Mouse (Mus musculus) liver, postnatal 0 days (tissue): ENCODE measurements at regions not wholly inside any gene's neighbourhood (a gene's known extent, or its start where the extent isn't known, plus 50 kb on each side); places are given as distances from the start of the nearest gene placed in this dataset.
A peak's percentile ranks its signal among the peaks of the same experiment; 100 is the strongest.

Experiments used
- ATAC-seq: fragments of 200-750 bp; cut with Nextera tagmentation; 2 replicates; pipeline ENCODE4 v1.8.0; 2017; ENCODE audit warnings: mild to moderate bottlenecking, moderate library complexity
- DNase-seq: peaks from one replicate; pipeline ENCODE4 v3.0.0-alpha.2; 2016
- H3K27ac ChIP-seq: fragments of 300-500 bp; sonication (generic); 2 replicates; pipeline ENCODE4 v1.5.1; 2014; ENCODE audit warnings: antibody characterized with exemption, moderate library complexity, mild to moderate bottlenecking, low read depth
- H3K27me3 ChIP-seq: fragments of 300-500 bp; sonication (generic); 2 replicates; pipeline ENCODE4 v1.6.1; 2014; ENCODE audit warnings: low read length, control low read depth, mixed read lengths; ENCODE audit not compliant: insufficient read depth
- H3K36me3 ChIP-seq: fragments of 300-500 bp; sonication (generic); replicated peaks from 2 replicates; pipeline ENCODE4 v1.6.1; 2014; ENCODE audit warnings: mild to moderate bottlenecking, control low read depth, low read length, moderate library complexity, mixed read lengths; ENCODE audit not compliant: insufficient read depth
- H3K4me1 ChIP-seq: fragments of 300-500 bp; sonication (generic); 2 replicates; pipeline ENCODE4 v1.6.1; 2014; ENCODE audit warnings: antibody characterized with exemption, mild to moderate bottlenecking, control low read depth; ENCODE audit not compliant: insufficient read depth
- H3K4me2 ChIP-seq: fragments of 300-500 bp; sonication (generic); 2 replicates; pipeline ENCODE4 v1.6.1; 2014; ENCODE audit warnings: low read depth, mild to moderate bottlenecking, low read length, moderate library complexity, mixed read lengths
- H3K4me3 ChIP-seq: fragments of 300-500 bp; sonication (generic); 2 replicates; pipeline ENCODE4 v1.5.1; 2014; ENCODE audit warnings: low read depth, low read length
- H3K9ac ChIP-seq: fragments of 300-500 bp; sonication (generic); replicated peaks from 2 replicates; pipeline ENCODE4 v1.6.1; 2014; ENCODE audit warnings: mild to moderate bottlenecking, moderate library complexity
- H3K9me3 ChIP-seq: fragments of 300-500 bp; sonication (generic); 2 replicates; pipeline ENCODE4 v1.6.1; 2016; ENCODE audit warnings: mild to moderate bottlenecking, control low read depth, low read length, mixed read lengths
- CTCF ChIP-seq: sonication (generic); IDR thresholded peaks from 2 replicates; pipeline ENCODE4 v1.5.1; 2016; ENCODE audit warnings: antibody characterized with exemption, low read depth
- EP300 ChIP-seq: IDR thresholded peaks from 2 replicates; pipeline ENCODE4 v1.6.1; 2016; ENCODE audit warnings: antibody characterized with exemption, low read depth, mild to moderate bottlenecking
- WGBS: fragments of 180-500 bp; shearing (Covaris S2); extraction: QIAGEN DNeasy Blood & Tissue Kit; methylation state at CpG from one replicate; pipeline ENCODE4 v1.1.7; 2014; ENCODE audit not compliant: insufficient replicate concordance; 5-methylcytosine and 5-hydroxymethylcytosine counted together

DNA sequence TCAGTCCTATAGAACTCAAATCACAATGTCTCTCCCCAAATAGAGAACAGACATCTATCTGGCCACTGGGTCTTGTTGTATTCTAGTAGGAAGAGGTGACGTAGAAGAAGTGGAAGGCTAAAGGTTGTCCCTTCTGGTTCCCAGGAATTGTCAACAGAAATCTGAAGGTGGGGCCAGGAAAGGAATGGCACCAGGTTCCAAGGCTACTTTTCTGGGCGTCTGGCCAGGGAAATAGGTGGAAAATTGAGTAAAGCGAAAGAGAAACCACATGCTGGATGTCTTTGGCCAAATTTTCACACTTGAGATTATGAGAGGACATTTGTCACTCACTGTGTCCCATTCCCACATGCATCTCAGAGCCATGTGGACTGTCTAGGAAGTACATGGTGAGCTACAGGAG, 69.7 kb downstream of the Ddx3x start:
- Histone ChIP-seq H3K27ac (no peak overlapping the region), H3K9ac (no peak overlapping the region), H3K4me2 (no peak overlapping the region), H3K9me3 (no peaks in the 10 kb centered on the region), H3K4me3 (no peak overlapping the region), H3K4me1 (peaks cover 8% of the 10 kb centered on the region; the same call in 1 of the 2 replicates), H3K36me3 (no peaks in the 10 kb centered on the region), H3K27me3 (no peaks in the 10 kb centered on the region)
- peak; percentile 15 for DNase-seq
- 57% methylated on average over 3 of the region's 3 CpGs for WGBS
- ATAC-seq: no peak
- TF ChIP-seq CTCF (no peak), EP300 (no peak)

DNA sequence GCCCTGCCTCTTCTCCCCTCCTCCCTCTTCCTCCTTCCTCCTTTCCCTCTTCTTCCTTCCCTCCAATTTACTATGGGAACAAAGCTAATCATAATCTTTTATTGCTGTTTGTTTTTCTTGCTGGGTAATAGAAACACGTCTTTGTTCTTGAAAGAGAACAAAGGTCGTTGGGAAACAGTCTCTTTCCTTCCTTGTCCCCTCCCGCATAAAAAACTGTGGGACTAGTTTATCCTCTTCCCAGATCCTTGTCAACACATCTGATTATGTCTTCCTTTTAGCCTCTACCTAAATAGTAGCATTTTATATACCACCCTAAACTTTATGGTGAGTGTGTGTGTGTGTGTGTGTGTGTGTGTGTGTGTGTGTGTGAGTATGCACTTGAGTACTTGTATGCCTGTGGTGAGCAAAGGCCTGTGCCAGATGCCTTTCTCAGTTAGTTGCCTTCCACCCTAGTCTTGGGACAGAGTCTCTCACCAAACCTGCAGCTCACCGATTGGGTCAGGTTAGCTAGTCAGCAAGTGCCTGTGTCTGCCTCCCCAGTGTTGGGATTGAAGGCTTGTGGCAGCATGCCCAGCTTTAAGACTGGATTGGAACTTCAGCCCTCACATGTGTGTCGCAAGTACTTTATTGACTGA, 76.5 kb downstream of the Ddx3x start:
- no peak overlapping the region for H3K4me3 ChIP-seq
- 46% methylated on average over 5 of the region's 5 CpGs for WGBS
- no peaks in the 10 kb centered on the region for H3K9me3 ChIP-seq
- DNase-seq (no peak), ATAC-seq (no peak)
- H3K27me3 ChIP-seq: no peaks in the 10 kb centered on the region
- H3K4me1 ChIP-seq: no peaks in the 10 kb centered on the region
- H3K4me2 ChIP-seq: no peak overlapping the region
- no peak overlapping the region for H3K27ac ChIP-seq
- no peak overlapping the region for H3K9ac ChIP-seq
- no peaks in the 10 kb centered on the region for H3K36me3 ChIP-seq
- no peak for TF ChIP-seq CTCF
- TF ChIP-seq EP300: no peak

DNA sequence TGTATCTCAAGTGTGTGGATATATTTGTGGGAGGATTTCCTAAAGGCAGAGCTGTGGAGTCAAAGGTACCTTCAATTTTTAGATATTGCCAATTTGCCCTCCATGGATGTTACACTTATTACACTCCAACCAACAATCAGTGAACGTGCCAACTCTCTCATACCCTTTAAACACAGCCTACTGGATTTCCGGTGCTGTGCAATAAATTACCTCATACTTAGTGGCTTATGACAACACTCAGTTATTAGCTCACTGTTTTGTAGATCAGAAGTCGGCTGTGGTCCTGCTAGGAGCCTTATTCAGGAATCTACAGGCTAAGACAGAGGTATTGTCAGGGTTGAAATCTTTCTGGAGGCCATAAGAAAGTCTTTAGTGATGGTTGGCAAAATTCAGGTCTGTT, 77.2 kb downstream of the Ddx3x start:
- Histone ChIP-seq H3K4me2 (no peak overlapping the region), H3K9me3 (no peaks in the 10 kb centered on the region), H3K4me1 (no peaks in the 10 kb centered on the region), H3K27me3 (no peaks in the 10 kb centered on the region), H3K9ac (no peak overlapping the region), H3K36me3 (no peaks in the 10 kb centered on the region), H3K27ac (no peak overlapping the region), H3K4me3 (no peak overlapping the region)
- no peak for TF ChIP-seq EP300
- TF ChIP-seq CTCF: no peak
- ATAC-seq (no peak), DNase-seq (no peak)
- WGBS: 63% methylated on average over 3 of the region's 3 CpGs

DNA sequence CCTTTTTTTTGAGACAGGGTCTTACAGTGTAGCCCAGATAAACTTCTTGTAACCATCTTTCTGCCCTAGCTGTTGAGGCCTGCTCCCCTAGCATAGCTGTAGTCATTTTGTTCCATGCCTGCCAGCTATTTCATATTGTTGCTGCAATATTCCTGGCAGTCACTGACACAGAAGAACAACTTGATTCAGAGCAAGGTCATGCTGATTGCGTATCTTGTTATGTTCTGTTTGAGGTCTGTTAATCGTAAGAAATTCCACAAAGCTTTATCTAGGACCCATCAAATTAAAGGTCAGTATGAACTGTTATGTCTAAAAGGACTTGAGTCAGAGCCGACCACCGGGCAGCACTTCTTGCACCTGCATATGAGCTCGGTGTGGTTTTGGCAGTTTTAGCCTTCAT, 79.7 kb downstream of the Ddx3x start:
- Histone ChIP-seq H3K4me3 (no peak overlapping the region), H3K27ac (no peak overlapping the region), H3K9me3 (no peaks in the 10 kb centered on the region), H3K36me3 (no peaks in the 10 kb centered on the region), H3K4me1 (no peaks in the 10 kb centered on the region), H3K9ac (no peak overlapping the region), H3K4me2 (no peak overlapping the region), H3K27me3 (no peaks in the 10 kb centered on the region)
- ATAC-seq: no peak
- DNase-seq: no peak
- WGBS: 76% methylated on average over 5 of the region's 5 CpGs
- TF ChIP-seq EP300 (no peak), CTCF (no peak)

- DNase-seq (no peak), ATAC-seq (no peak)
- no peak overlapping the region for H3K27ac ChIP-seq
- no peak overlapping the region for H3K4me2 ChIP-seq
- no peaks in the 10 kb centered on the region for H3K9me3 ChIP-seq
- 78% methylated on average over 4 of the region's 4 CpGs for WGBS
- no peak overlapping the region for H3K9ac ChIP-seq
- no peaks in the 10 kb centered on the region for H3K4me1 ChIP-seq
- no peak overlapping the region for H3K4me3 ChIP-seq
- TF ChIP-seq EP300 (no peak), CTCF (no peak)
- H3K27me3 ChIP-seq: no peaks in the 10 kb centered on the region
- H3K36me3 ChIP-seq: no peaks in the 10 kb centered on the region
Measured at GRCm38 (mm10) chrX:13370319-13370718, 89.5 kb downstream of the Ddx3x start.

DNA sequence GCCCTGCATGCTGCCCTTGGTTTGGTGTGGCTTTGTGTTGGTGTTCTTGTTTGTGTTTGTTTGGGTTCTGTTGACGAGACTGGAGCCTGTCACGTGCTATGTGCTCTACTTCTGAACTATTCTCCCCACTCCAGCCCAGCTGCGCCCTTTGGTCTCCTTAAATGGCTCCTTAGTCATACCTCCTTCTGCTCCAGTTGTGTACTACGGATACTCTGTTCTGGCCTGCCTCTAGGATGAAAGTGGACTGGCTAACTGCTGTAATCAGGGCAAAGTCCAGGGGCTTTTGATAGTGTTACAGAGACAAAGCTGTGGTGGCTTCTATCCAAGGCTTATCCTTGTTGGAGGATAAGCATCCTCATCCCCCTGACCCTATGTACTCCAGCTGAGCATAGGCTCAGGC, 92.0 kb downstream of the Ddx3x start:
- ATAC-seq (no peak), DNase-seq (no peak)
- no peak overlapping the region for H3K4me3 ChIP-seq
- no peaks in the 10 kb centered on the region for H3K9me3 ChIP-seq
- H3K36me3 ChIP-seq: no peaks in the 10 kb centered on the region
- H3K27me3 ChIP-seq: no peaks in the 10 kb centered on the region
- H3K27ac ChIP-seq: no peak overlapping the region
- H3K4me2 ChIP-seq: no peak overlapping the region
- 55% methylated on average over 4 of the region's 4 CpGs for WGBS
- H3K4me1 ChIP-seq: no peaks in the 10 kb centered on the region
- H3K9ac ChIP-seq: no peak overlapping the region
- TF ChIP-seq EP300: no peak
- no peak for TF ChIP-seq CTCF

DNA sequence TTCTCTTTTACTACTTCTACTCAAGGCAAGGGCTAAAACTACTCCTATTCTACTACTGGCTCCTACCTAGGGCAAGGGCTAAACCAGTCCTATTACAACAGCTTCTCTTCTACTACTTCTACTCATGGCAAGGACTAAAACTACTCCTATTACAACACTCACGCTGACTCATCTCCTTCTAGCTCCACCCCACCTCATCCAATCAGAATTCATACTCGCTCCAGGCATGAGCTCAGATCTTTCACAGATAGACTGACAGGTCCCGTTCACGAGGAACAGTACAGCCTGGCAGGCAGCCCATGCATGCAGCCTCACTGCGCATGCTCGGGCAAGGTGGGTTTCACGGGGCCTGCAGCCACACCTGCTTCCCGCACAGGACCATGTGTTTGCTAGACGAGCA, 79.6 kb upstream of the Nyx start:
- TF ChIP-seq EP300: no peak
- no peak for TF ChIP-seq CTCF
- Histone ChIP-seq H3K4me1 (no peaks in the 10 kb centered on the region), H3K4me2 (no peak overlapping the region), H3K4me3 (no peak overlapping the region), H3K9me3 (no peaks in the 10 kb centered on the region), H3K27ac (no peak overlapping the region), H3K9ac (no peak overlapping the region), H3K27me3 (no peaks in the 10 kb centered on the region), H3K36me3 (no peaks in the 10 kb centered on the region)
- no peak for ATAC-seq
- no peak for DNase-seq
- 69% methylated on average over 9 of the region's 9 CpGs for WGBS
